In genomic region chr5:105701326-105701725, GRCm38 (mm10) we compare ENCODE assay signal across 9 mouse cellular contexts. TPM values are rescaled to one million over a fixed set of nuclear protein-coding genes. Genes with fewer than 3 reads are reported as not detected.
A peak's percentile ranks its signal among the peaks of the same experiment; 100 is the strongest.
DNase-seq lines count a peak whose midpoint lies in the region; ATAC-seq and TF ChIP-seq lines count a peak whose summit lies in the region.
"Had no signal": no experiment of that assay in that cellular context is flagged by ENCODE, and none has a peak within 500 bp of the region (broad histone marks: within the 10 kb centered on the region; RNA-seq: fewer than 3 reads in every experiment).

No protein-coding gene starts in this region.

- no peak for TF ChIP-seq EP300 in lung, postnatal 0 days (IDR thresholded peaks at IDR 0.05)

- no peak for TF ChIP-seq POLR2A in small intestine, adult 2 months (IDR thresholded peaks at IDR 0.05; ENCODE audit: low read depth, low read length)

- H3K9me3 ChIP-seq in lung, postnatal 0 days (ENCODE audit: low read length): no peaks in the 10 kb centered on the region
- no peaks in the 10 kb centered on the region for H3K9me3 ChIP-seq in limb, embryonic 12.5 days

- no peaks in the 10 kb centered on the region for H3K36me3 ChIP-seq in lung, postnatal 0 days (ENCODE audit: insufficient read depth, low read length)
- H3K36me3 ChIP-seq in limb, embryonic 12.5 days: 0 out of 2 replicates have a peak, but pooled peaks cover 8% of the 10 kb centered on the region
- peaks cover 2% of the 10 kb centered on the region for H3K36me3 ChIP-seq in small intestine, adult 2 months (ENCODE audit: control insufficient read depth, insufficient read depth, low read length)

- no peak for ATAC-seq in CD4-positive, CD25-positive, alpha-beta regulatory T cell, adult 4 months
- ATAC-seq in lung, postnatal 0 days: no peak
- ATAC-seq in limb, embryonic 12.5 days (ENCODE audit: insufficient number of reproducible peaks, insufficient read depth, low FRiP score, low TSS enrichment, low read depth): no peak

- TF ChIP-seq CTCF in lung, postnatal 0 days (IDR thresholded peaks at IDR 0.05): no peak
- no peak for TF ChIP-seq CTCF in small intestine, adult 2 months (IDR thresholded peaks at IDR 0.05; ENCODE audit: extremely low read depth, insufficient read length, insufficient replicate concordance, low read depth, low read length)

- 47% methylated on average over 9 of the region's 9 CpGs for WGBS in lung, postnatal 0 days
- 70% methylated on average over 9 of the region's 9 CpGs for WGBS in limb, embryonic 12.5 days
- 20% methylated on average over 9 of the region's 9 CpGs for WGBS in small intestine, adult 2 months

- H3K9ac ChIP-seq in lung, postnatal 0 days (replicated peaks; ENCODE audit: low read depth): no peak overlapping the region
- no peak overlapping the region for H3K9ac ChIP-seq in limb, embryonic 12.5 days (replicated peaks)

- peak; percentile 37 for DNase-seq in CD4-positive, CD25-positive, alpha-beta regulatory T cell, adult 2 months (ENCODE audit: low read depth, low spot score)
- DNase-seq in lung, postnatal 0 days (ENCODE audit: low spot score): no peak
- DNase-seq in lung, postnatal 25 days (ENCODE audit: low spot score): no peak
- no peak for DNase-seq in urinary bladder, adult 18-20 months (ENCODE audit: low spot score in 2 of 2)
- no peak for DNase-seq in spleen, adult 12 weeks (ENCODE audit: low spot score)
- DNase-seq: cerebellum, adult 11-12 months had no signal

- H3K27ac ChIP-seq in lung, postnatal 0 days (ENCODE audit: low read length): peak overlapping the region; percentile 97
- no peak overlapping the region for H3K27ac ChIP-seq in limb, embryonic 12.5 days
- peak overlapping the region; percentile 97 for H3K27ac ChIP-seq in small intestine, adult 2 months (ENCODE audit: insufficient read depth, low read depth, low read length)

- H3K4me3 ChIP-seq in lung, postnatal 0 days (ENCODE audit: low read depth, low read length): peak overlapping the region; percentile 89
- peak overlapping the region; percentile 92 for H3K4me3 ChIP-seq in limb, embryonic 12.5 days (replicated peaks)
- peak overlapping the region; percentile 97 for H3K4me3 ChIP-seq in small intestine, adult 2 months (ENCODE audit: low read depth, low read length)

- H3K4me1 ChIP-seq in lung, postnatal 0 days (ENCODE audit: insufficient read depth, low read depth, low read length): peaks cover 7% of the 10 kb centered on the region; the same call in 1 of the 2 replicates
- peaks cover 38% of the 10 kb centered on the region for H3K4me1 ChIP-seq in limb, embryonic 12.5 days (replicated peaks)
- peaks cover 14% of the 10 kb centered on the region for H3K4me1 ChIP-seq in small intestine, adult 2 months (ENCODE audit: control insufficient read depth, insufficient read depth, insufficient read length, low read length)

- H3K4me2 ChIP-seq in lung, postnatal 0 days (replicated peaks; ENCODE audit: low read depth, low read length): peak overlapping the region; percentile 97
- H3K4me2 ChIP-seq in limb, embryonic 12.5 days: peak overlapping the region; percentile 90

- no peaks in the 10 kb centered on the region for H3K27me3 ChIP-seq in lung, postnatal 0 days (replicated peaks; ENCODE audit: insufficient read depth, low read length)
- H3K27me3 ChIP-seq in limb, embryonic 12.5 days: peaks cover 9% of the 10 kb centered on the region
- no peaks in the 10 kb centered on the region for H3K27me3 ChIP-seq in small intestine, adult 2 months (ENCODE audit: control insufficient read depth, insufficient read depth, low read length)

RNA-seq across cellular contexts. Expression of gene Lrrc8d, which starts 1.6 kb away (rescaled TPM):
- 10 to 100 TPM; 17.2 to 19.5 TPM for polyA plus RNA-seq in CD4-positive, CD25-positive, alpha-beta regulatory T cell, adult 4 months (2017; shearing (Covaris generic))
- 20.5 and 23.2 TPM in 2 replicates for polyA plus RNA-seq in lung, postnatal 0 days (2015; fragmentation: Nextera tagmentation; extraction: Ambion mirVana)
- 22.9 and 23.1 TPM in 2 replicates for polyA plus RNA-seq in limb, embryonic 12.5 days (2016; fragmentation: Nextera tagmentation; extraction: Ambion mirVana)
- polyA plus RNA-seq in small intestine, adult 2 months (2012; rRNA removed): 10.4 and 16.6 TPM in 2 replicates
